Mouse (Mus musculus) neural tube, embryonic 15.5 days (tissue): ENCODE data around the gene Slc36a4. TPM values are rescaled to one million over a fixed set of nuclear protein-coding genes. Genes with fewer than 3 reads are reported as not detected.

Experiments used
- ATAC-seq: fragments of 200-750 bp; cut with Nextera tagmentation; 2 replicates; pipeline ENCODE4 v1.8.0; 2017; ENCODE audit warnings: mild to moderate bottlenecking, moderate TSS enrichment, moderate library complexity; ENCODE audit not compliant: low FRiP score
- H3K27ac ChIP-seq: fragments of 300-500 bp; sonication (generic); replicated peaks from 2 replicates; pipeline ENCODE4 v1.5.1; 2015; ENCODE audit warnings: mild to moderate bottlenecking, inconsistent platforms
- H3K27me3 ChIP-seq: fragments of 300-500 bp; sonication (generic); replicated peaks from 2 replicates; pipeline ENCODE4 v1.6.1; 2015; ENCODE audit warnings: inconsistent platforms
- H3K36me3 ChIP-seq: fragments of 300-500 bp; sonication (generic); 2 replicates; pipeline ENCODE4 v1.6.1; 2015; ENCODE audit warnings: inconsistent platforms
- H3K4me1 ChIP-seq: fragments of 300-500 bp; sonication (generic); 2 replicates; pipeline ENCODE4 v1.6.1; 2015; ENCODE audit warnings: inconsistent platforms
- H3K4me2 ChIP-seq: fragments of 300-500 bp; sonication (generic); 2 replicates; pipeline ENCODE4 v1.6.1; 2015; ENCODE audit warnings: inconsistent platforms, mild to moderate bottlenecking, moderate library complexity
- H3K4me3 ChIP-seq: fragments of 300-500 bp; sonication (generic); replicated peaks from 2 replicates; pipeline ENCODE4 v1.5.1; 2015; ENCODE audit warnings: mild to moderate bottlenecking, inconsistent platforms
- H3K9ac ChIP-seq: fragments of 300-500 bp; sonication (generic); replicated peaks from 2 replicates; pipeline ENCODE4 v1.6.1; 2015; ENCODE audit warnings: mild to moderate bottlenecking, inconsistent platforms
- H3K9me3 ChIP-seq: fragments of 300-500 bp; sonication (generic); replicated peaks from 2 replicates; pipeline ENCODE4 v1.6.1; 2016; ENCODE audit warnings: inconsistent platforms
- WGBS: fragments of 180-500 bp; shearing (Covaris S2); methylation state at CpG from one replicate; pipeline ENCODE4 v1.1.7; 2015; ENCODE audit warnings: mixed read lengths; 5-methylcytosine and 5-hydroxymethylcytosine counted together
- polyA plus RNA-seq: library from polyadenylated mRNA; unstranded; fragments of >200 nt; fragmentation: Nextera tagmentation; extraction: Ambion mirVana; gene quantifications from 2 replicates; pipeline ENCODE4 v1.2.1, GENCODE M21; 2015

The Slc36a4 gene
- polyA plus RNA-seq, 1 experiment from 2014 or later, result 27.4 TPM

- ATAC-seq, result peak; percentile 65
- Histone ChIP-seq H3K27ac (peak overlapping the region; percentile 92), H3K36me3 (no peaks in the 10 kb centered on the region), H3K27me3 (no peaks in the 10 kb centered on the region), H3K4me1 (peaks cover 31% of the 10 kb centered on the region), H3K9ac (peak overlapping the region; percentile 90), H3K4me3 (peak overlapping the region; percentile 75), H3K9me3 (no peaks in the 10 kb centered on the region), H3K4me2 (peak overlapping the region; percentile 75)
- 13% methylated on average over 14 of the region's 14 CpGs for WGBS
Measured at GRCm38 (mm10) chr9:15708979-15709598, 449 bp upstream of the Slc36a4 start.

- Histone ChIP-seq H3K9ac (no peak overlapping the region), H3K36me3 (no peaks in the 10 kb centered on the region), H3K27ac (no peak overlapping the region), H3K4me3 (0 out of 2 replicates have a peak overlapping the region, but pooled peaks have one; percentile 10), H3K4me2 (peak overlapping the region; percentile 75), H3K4me1 (peaks cover 31% of the 10 kb centered on the region), H3K9me3 (no peaks in the 10 kb centered on the region), H3K27me3 (no peaks in the 10 kb centered on the region)
- no peak for ATAC-seq
- WGBS, result 79% methylated on average over 13 of the region's 13 CpGs
Measured at GRCm38 (mm10) chr9:15710821-15711565, 1.5 kb downstream of the Slc36a4 start.

DNA sequence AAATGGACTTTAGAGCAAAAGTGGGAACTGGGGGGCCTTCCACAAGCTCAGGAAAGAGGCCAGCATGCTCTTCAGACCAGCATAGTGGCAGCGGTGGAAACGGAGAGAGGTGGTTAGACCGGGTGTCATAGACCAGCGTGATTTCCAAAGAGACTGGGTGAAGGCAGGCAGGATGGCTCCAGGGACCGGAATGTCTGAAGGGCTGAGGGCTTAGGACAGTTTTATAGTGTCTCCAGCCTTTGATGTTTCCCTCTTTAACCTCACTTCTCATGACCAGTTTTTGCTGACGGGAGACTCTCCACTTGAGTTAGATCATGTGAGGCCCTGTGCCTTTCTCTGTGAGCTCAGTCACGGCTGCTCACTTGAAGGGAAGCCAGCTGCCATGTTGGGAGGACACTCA is 2.1 kb downstream of the Slc36a4 start:
- no peak overlapping the region for H3K4me2 ChIP-seq
- 91% methylated on average over 7 of the region's 7 CpGs for WGBS

DNA sequence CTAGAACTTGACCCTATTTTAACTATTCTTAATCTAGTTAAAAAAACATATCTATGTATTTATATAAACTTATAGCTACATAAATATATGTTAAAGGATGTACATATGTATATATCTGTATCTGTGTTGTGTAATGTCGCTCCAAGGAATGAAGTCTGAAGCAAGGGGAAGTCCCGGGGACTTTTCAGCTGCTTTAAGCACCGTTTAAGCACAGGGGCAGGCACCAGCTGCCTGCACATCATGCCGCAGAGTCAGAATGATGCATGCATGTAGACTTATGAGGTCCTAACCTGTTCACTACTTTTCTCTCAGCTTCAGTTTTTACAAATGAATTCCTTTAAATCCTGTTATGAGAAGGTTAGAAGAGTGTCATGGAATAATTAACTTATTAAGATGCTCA is 5.3 kb downstream of the Slc36a4 start:
- Histone ChIP-seq H3K27ac (no peak overlapping the region), H3K9ac (no peak overlapping the region), H3K4me2 (no peak overlapping the region), H3K4me3 (no peak overlapping the region), H3K36me3 (no peaks in the 10 kb centered on the region), H3K4me1 (peaks cover 25% of the 10 kb centered on the region), H3K9me3 (no peaks in the 10 kb centered on the region), H3K27me3 (no peaks in the 10 kb centered on the region)
- WGBS, result 83% methylated on average over 4 of the region's 4 CpGs
- no peak for ATAC-seq

More for the DNA sequence above, 2.1 kb downstream of the Slc36a4 start:
- no peaks in the 10 kb centered on the region for H3K27me3 ChIP-seq
- no peak for ATAC-seq
- no peak overlapping the region for H3K9ac ChIP-seq
- no peak overlapping the region for H3K4me3 ChIP-seq
- H3K4me1 ChIP-seq, result peaks cover 31% of the 10 kb centered on the region
- no peak overlapping the region for H3K27ac ChIP-seq
- H3K9me3 ChIP-seq, result no peaks in the 10 kb centered on the region
- no peaks in the 10 kb centered on the region for H3K36me3 ChIP-seq

DNA sequence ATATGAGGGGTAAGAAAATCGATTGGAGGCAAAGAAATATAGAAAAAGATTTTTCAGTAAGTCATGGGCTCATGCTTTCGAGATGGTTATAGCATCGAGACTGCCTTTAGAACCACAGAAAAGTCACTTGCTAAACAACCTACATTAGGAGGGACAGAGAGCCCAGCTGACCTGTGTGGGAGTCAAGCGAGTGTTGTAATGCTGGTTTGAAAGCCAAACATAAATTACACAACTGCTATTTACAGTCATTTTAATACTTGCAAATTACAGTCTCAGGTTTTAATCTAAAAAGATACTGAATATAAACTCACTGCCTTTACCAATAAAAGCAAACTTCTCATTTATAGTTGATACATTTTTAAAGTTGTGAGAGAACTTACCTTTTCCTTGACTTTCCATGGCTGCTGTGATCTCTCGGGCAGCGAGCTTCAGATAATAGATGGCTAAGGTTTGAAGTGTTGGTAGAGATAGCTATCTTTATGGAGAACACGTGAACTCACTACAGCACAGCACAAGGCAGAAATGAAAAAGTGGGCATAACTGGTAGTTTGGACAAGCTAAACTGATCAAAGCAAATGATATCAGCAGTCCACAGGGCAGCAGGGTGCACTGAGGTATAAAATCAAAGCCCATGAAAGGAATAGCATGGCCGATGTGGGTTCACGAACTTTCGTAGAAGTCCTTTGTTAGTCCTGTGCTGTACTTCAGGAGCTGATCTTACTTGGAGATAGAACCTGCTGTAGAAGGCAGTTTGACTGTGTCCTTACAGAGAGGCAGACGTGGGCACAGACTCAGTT is 5.9 kb downstream of the Slc36a4 start:
- no peak overlapping the region for H3K9ac ChIP-seq
- no peaks in the 10 kb centered on the region for H3K36me3 ChIP-seq
- H3K4me1 ChIP-seq, result peaks cover 23% of the 10 kb centered on the region
- H3K4me2 ChIP-seq, result no peak overlapping the region
- WGBS, result 87% methylated on average over 11 of the region's 11 CpGs
- ATAC-seq, result no peak
- H3K4me3 ChIP-seq, result no peak overlapping the region
- H3K27me3 ChIP-seq, result no peaks in the 10 kb centered on the region
- no peaks in the 10 kb centered on the region for H3K9me3 ChIP-seq
- H3K27ac ChIP-seq, result no peak overlapping the region

DNA sequence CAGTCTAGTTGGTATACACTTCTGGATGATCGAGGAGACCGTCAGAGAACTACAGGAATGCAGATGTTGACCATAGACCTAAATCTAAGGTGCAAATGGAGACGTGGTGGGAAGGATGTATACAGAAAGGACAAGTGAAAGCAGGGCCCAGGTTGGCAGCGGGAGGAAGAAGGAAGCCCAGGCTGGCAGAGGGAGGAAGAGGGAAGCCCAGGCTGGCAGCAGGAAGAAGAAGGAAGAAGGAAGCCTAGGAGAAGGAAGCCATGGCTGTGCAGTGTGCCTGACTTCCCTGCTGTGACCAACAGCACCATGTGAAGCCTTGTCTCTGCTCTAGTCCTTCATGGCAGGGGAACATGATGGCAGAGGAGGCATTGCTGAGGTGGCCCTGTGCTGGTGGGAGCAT is 7.8 kb downstream of the Slc36a4 start:
- Histone ChIP-seq H3K36me3 (no peaks in the 10 kb centered on the region), H3K9ac (no peak overlapping the region), H3K4me2 (no peak overlapping the region), H3K4me3 (no peak overlapping the region), H3K4me1 (peaks cover 10% of the 10 kb centered on the region), H3K9me3 (no peaks in the 10 kb centered on the region), H3K27ac (no peak overlapping the region), H3K27me3 (no peaks in the 10 kb centered on the region)
- ATAC-seq, result no peak
- 95% methylated on average over 4 of the region's 4 CpGs for WGBS

DNA sequence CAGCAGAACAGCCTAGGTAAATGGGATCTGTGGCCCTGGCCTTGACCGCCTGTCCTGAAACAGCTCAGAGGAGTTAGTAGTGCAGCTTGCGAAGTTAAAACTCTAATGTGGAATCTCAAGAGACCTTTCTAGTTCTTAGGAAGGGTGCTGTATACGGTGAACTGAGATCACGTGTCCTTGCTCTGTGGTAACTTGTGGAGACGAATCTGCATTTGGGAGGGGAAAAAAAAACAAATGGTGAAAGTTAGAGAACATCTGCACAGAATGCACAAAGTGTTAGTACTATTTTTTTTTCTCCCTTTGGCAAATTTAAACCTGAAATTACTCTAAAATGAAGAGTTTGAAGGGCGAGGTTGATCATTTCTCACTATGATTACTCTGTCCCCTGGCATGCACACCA is 8.8 kb downstream of the Slc36a4 start:
- H3K36me3 ChIP-seq, result peaks cover 3% of the 10 kb centered on the region; the same call in 1 of the 2 replicates
- H3K4me3 ChIP-seq, result no peak overlapping the region
- peaks cover 9% of the 10 kb centered on the region for H3K4me1 ChIP-seq
- WGBS, result 91% methylated on average over 6 of the region's 6 CpGs
- no peak overlapping the region for H3K9ac ChIP-seq
- H3K27ac ChIP-seq, result no peak overlapping the region
- no peak for ATAC-seq
- no peaks in the 10 kb centered on the region for H3K9me3 ChIP-seq
- H3K4me2 ChIP-seq, result no peak overlapping the region
- no peaks in the 10 kb centered on the region for H3K27me3 ChIP-seq

GRCm38 (mm10) chr9:15719594-15719993 is 10.1 kb downstream of the Slc36a4 start:
- ATAC-seq, result no peak
- H3K9me3 ChIP-seq, result no peaks in the 10 kb centered on the region
- H3K4me2 ChIP-seq, result no peak overlapping the region
- H3K4me1 ChIP-seq, result peaks cover 7% of the 10 kb centered on the region
- H3K36me3 ChIP-seq, result peaks cover 16% of the 10 kb centered on the region
- no peak overlapping the region for H3K27ac ChIP-seq
- H3K4me3 ChIP-seq, result no peak overlapping the region
- H3K9ac ChIP-seq, result no peak overlapping the region
- 82% methylated on average over 14 of the region's 14 CpGs for WGBS
- no peaks in the 10 kb centered on the region for H3K27me3 ChIP-seq

DNA sequence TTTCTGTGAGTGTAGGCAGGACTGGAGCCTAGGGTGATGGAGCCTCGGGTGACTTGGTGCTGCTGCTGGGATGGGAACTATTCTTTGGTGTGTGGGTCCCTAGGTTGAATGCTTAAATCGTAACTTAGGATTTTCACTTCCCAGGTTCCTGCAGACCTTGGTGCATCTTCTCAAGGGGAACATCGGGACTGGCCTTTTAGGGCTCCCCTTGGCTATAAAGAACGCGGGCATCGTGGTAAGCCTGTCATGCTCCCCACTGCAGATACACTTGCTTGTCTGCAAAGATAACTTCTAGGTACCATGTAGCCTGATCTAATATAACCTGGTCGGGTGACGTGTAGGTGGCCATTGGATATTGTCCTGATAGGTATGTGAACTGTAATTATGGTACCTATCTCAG is 11.0 kb downstream of the Slc36a4 start:
- no peak overlapping the region for H3K4me2 ChIP-seq
- no peak overlapping the region for H3K27ac ChIP-seq
- no peak for ATAC-seq
- no peaks in the 10 kb centered on the region for H3K27me3 ChIP-seq
- no peak overlapping the region for H3K4me3 ChIP-seq
- no peak overlapping the region for H3K9ac ChIP-seq
- peaks cover 7% of the 10 kb centered on the region for H3K4me1 ChIP-seq
- WGBS, result 89% methylated on average over 8 of the region's 8 CpGs
- peaks cover 21% of the 10 kb centered on the region for H3K36me3 ChIP-seq
- H3K9me3 ChIP-seq, result no peaks in the 10 kb centered on the region

DNA sequence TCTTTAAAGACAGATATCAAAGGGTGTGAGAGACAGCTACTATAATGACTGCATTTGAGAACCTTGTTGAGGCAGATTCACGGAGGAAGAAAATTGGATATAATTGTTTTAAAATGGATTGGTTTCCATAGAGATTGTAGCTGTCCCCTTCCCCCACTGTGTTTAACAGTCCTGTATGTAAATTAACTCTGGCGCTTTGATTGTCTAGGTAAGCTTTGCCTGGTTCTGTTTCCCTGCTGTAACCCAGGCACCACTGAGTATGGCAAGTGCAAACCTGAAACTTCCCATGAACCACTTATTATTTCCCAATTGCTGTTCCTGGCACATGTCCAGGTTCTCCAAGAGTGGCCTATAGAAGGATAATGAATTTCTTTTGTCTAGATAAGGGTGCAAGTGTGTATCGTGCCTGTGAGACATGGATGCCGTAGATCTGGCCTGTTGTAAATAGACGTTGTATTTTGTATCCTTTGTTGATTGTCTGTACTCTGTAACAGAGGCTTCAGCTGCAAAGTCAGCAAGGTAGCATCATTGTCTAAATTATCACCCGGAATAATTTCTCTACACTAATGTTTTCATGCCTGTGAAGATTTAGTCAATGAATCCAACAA is 11.8 kb downstream of the Slc36a4 start:
- no peak overlapping the region for H3K27ac ChIP-seq
- peak; percentile 58; the same call in 1 of the 2 replicates for ATAC-seq
- H3K27me3 ChIP-seq, result no peaks in the 10 kb centered on the region
- no peak overlapping the region for H3K4me3 ChIP-seq
- H3K36me3 ChIP-seq, result peaks cover 21% of the 10 kb centered on the region
- 30% methylated on average over 6 of the region's 6 CpGs for WGBS
- no peak overlapping the region for H3K4me2 ChIP-seq
- H3K4me1 ChIP-seq, result peaks cover 7% of the 10 kb centered on the region
- no peak overlapping the region for H3K9ac ChIP-seq
- no peaks in the 10 kb centered on the region for H3K9me3 ChIP-seq

DNA sequence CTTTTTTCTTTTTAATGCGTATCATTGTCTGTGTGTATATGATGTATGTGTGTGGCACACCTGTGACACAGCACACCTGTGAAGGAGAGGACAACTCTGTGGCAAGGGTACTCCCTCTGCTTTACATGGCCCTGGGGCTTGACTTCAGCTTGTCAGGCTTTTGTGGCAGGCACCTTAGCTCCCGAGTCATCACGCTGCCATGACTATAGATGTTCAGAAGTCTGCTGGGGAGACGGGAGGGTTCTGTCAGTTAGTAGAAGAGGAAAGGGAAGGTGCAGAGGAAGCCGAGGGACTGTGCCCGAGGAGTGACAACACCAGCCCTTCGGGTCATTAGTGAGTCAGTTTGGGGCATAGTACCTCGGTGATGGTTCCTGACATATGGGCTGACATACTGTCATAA is 13.0 kb downstream of the Slc36a4 start:
- Histone ChIP-seq H3K4me1 (peaks cover 7% of the 10 kb centered on the region), H3K9me3 (no peaks in the 10 kb centered on the region), H3K4me2 (no peak overlapping the region), H3K27ac (no peak overlapping the region), H3K9ac (no peak overlapping the region), H3K4me3 (no peak overlapping the region), H3K27me3 (no peaks in the 10 kb centered on the region), H3K36me3 (peaks cover 31% of the 10 kb centered on the region)
- no peak for ATAC-seq
- 86% methylated on average over 8 of the region's 8 CpGs for WGBS
